Mouse (Mus musculus): ENCODE data around the gene Apol7a.
"Not testable (repeated sequence)": the region's sequence is repeated elsewhere in the genome, so short reads cannot be mapped to it uniquely, and the experiment has no call there.

GRCm38 (mm10) chr15:77412695-77413094 is 13.8 kb upstream of the Apol7a start:
- TF ChIP-seq CTCF (IDR thresholded peaks at IDR 0.05; ENCODE audit: low read depth), result peak; percentile 33; the same call in 1 of the 2 replicates
- not testable (repeated sequence) for TF ChIP-seq EP300 (IDR thresholded peaks at IDR 0.05; ENCODE audit: low read depth)

Measured in liver, embryonic 14.5 days (tissue).